Mouse (Mus musculus): Measurements from ENCODE around the gene Mrpl11. TPM values are rescaled to one million over a fixed set of nuclear protein-coding genes. Genes with fewer than 3 reads are reported as not detected.

Mrpl11 gene
- total and polyA plus RNA-seq, 3 experiments = 74.0 to 171 (median 102) TPM

DNA sequence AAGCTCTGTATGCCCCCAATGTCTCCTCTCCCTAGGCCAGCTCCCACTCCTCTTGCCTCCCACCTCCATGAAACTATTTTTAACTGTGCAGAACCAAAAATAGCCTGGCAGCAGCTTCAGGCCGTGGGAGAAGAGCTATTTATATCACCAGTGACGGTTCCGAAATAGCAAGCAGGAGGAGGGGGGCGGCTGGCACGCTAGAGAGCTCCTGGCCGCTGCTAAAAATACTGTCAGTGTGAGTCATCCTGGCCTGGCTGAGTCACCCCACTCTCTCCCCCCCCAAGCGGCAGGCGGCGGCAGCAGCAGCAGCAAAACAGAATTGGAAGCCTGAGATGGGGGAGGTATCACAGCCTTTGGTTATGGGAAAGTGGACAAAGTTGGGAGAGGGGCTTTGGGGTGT, 31.0 kb downstream of the Mrpl11 start (continued):
- TF ChIP-seq JUND (conservative IDR thresholded peaks at IDR 0.05; ENCODE audit: low read depth, low read length) (0 out of 2 replicates have a peak, but pooled peaks have one; percentile 34), EP300 (IDR thresholded peaks at IDR 0.05; ENCODE audit: low read length) (no peak; the same call in 1 of the 2 replicates), SMC3 (IDR thresholded peaks at IDR 0.05; ENCODE audit: low read depth, low read length) (no peak), JUN (IDR thresholded peaks at IDR 0.05; ENCODE audit: insufficient read depth, low read depth, low read length) (peak; percentile 61)

DNA sequence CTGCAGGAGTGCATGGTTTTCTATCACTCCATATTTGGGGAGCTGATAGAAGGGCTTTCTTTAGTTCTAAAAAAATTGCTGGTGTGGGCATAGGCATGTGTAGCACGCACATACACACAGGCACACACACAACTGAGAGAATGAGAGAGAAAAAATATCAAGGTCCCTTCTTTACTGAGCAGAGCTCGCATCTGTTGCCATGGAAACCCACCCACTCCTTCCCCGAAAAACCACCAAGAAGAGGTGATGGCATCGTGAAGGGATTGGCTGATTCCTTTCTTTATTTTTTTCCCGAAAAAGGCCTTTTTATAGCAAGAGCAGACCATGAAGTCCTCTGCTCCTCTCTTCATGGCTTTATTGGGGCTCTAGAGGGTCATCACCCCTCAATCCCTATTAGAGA, 32.1 kb downstream of the Mrpl11 start:
- dilution Hi-C loops (cut with MboI; ENCODE audit: extremely low pct_ligation_motif_present, extremely low pct_unique_long_range_greater_than_20kb, low sequenced_read_pairs) = no loop called here

DNA sequence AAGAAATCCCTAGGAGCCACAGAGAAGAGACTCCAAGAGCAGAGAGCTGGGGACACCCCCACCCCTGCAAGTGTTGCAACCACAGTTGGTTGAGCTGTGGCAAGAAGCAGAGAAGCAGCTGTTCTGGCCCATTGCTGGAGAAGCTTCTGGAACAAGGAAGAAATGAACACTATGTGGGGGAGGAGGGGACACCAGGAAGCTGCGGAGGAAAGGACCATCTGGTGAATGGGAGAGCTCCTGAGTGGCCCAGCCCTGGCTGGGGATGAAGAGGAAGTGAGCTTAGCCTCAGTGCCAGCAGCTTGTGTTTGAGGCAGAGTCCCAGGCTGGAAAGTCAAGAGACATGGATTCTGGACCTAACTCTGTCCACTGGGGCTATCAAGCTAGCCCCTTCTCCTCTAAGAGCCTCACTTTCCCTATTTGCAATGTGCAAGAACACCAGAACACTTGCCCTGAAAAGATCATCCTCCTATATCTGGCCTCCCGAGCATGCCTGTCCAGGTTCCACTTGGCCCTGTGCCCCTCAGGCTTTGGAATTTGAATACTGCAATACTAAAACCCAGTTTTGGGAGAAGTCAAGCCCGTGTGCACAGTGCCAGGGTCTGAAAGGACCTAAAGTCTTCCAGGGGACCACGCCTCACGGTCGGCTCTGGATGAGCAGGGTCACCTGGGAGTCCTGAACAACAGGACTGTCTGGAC, 37.6 kb downstream of the Mrpl11 start:
- Histone ChIP-seq H3K4me2 (ENCODE audit: insufficient read depth, low read depth, poor library complexity, severe bottlenecking) (no peak overlapping the region), H3K9ac (ENCODE audit: insufficient read depth, low read depth) (no peak overlapping the region), H3K27ac (ENCODE audit: insufficient read depth, low read depth) (no peak overlapping the region), H3K4me3 (replicated peaks in 1 of 3; ENCODE audit: low read depth in 2 of 3, low read length in 2 of 3, poor library complexity in 1 of 3) (no peak overlapping the region), H3K79me2 (replicated peaks; ENCODE audit: control insufficient read depth, extremely low read depth, insufficient read depth, poor library complexity, severe bottlenecking) (no peaks in the 10 kb centered on the region), H3K36me3 (replicated peaks in 1 of 2; ENCODE audit: control insufficient read depth in 1 of 2, insufficient read depth in 1 of 2, low read length in 1 of 2) (no peaks in the 10 kb centered on the region), H3K27me3 (replicated peaks) (peaks cover 87% of the 10 kb centered on the region), H3K4me1 (ENCODE audit: control insufficient read depth in 1 of 2, insufficient read depth in 2 of 2) (peaks cover 4 to 7% of the 10 kb centered on the region in 2 experiments; a peak in 3 of 4 replicates), H3K9me3 (replicated peaks; ENCODE audit: low read length) (no peaks in the 10 kb centered on the region)
- TF ChIP-seq JUND (conservative IDR thresholded peaks at IDR 0.05; ENCODE audit: low read depth, low read length) (no peak), TCF12 (IDR thresholded peaks at IDR 0.05; ENCODE audit: low read depth, low read length) (no peak), HCFC1 (IDR thresholded peaks at IDR 0.05; ENCODE audit: low read depth, low read length) (no peak), POLR2A (IDR thresholded peaks at IDR 0.05; ENCODE audit: low read depth, low read length) (no peak), TBP (conservative IDR thresholded peaks at IDR 0.05; ENCODE audit: low read depth, low read length) (no peak), USF2 (conservative IDR thresholded peaks at IDR 0.05; ENCODE audit: low read depth, low read length) (no peak), CHD2 (IDR thresholded peaks at IDR 0.05; ENCODE audit: low read length) (no peak), SMC3 (IDR thresholded peaks at IDR 0.05; ENCODE audit: low read depth, low read length) (no peak), MXI1 (IDR thresholded peaks at IDR 0.05; ENCODE audit: low read depth, low read length) (no peak), RAD21 (IDR thresholded peaks at IDR 0.05; ENCODE audit: low read depth, low read length) (no peak), ZKSCAN1 (IDR thresholded peaks at IDR 0.05; ENCODE audit: borderline replicate concordance, low read depth, low read length) (no peak), EP300 (IDR thresholded peaks at IDR 0.05; ENCODE audit: low read length) (no peak), JUN (IDR thresholded peaks at IDR 0.05; ENCODE audit: insufficient read depth, low read depth, low read length) (no peak), POLR2AphosphoS2 (IDR thresholded peaks at IDR 0.05; ENCODE audit: low read depth, low read length) (no peak), PAX5 (IDR thresholded peaks at IDR 0.05; ENCODE audit: low read length) (no peak), CHD1 (IDR thresholded peaks at IDR 0.05; ENCODE audit: low read depth, low read length) (no peak), ZMIZ1 (IDR thresholded peaks at IDR 0.05; ENCODE audit: low read depth, low read length) (no peak), UBTF (IDR thresholded peaks at IDR 0.05; ENCODE audit: low read depth, low read length) (no peak), MYC (IDR thresholded peaks at IDR 0.05; ENCODE audit: low read depth, low read length) (no peak), ELF1 (IDR thresholded peaks at IDR 0.05; ENCODE audit: low read depth, low read length) (no peak)
- in situ Hi-C loops (cut with MboI; ENCODE audit: low pct_ligation_motif_present, low pct_unique_long_range_greater_than_20kb, low sequenced_read_pairs) (loop anchor here (25.0 kb wide), 2 partner anchors 362 to 512 kb away; partner anchors contain the start of genes 2010003K11Rik, Rce1 and Syt12), dilution Hi-C loops (cut with MboI; ENCODE audit: extremely low pct_ligation_motif_present, extremely low pct_unique_long_range_greater_than_20kb, low sequenced_read_pairs) (no loop called here)
- DNase-seq (ENCODE audit: extremely low read depth) = no peak

More for the DNA sequence above, 32.1 kb downstream of the Mrpl11 start:
- H3K79me2 ChIP-seq (replicated peaks; ENCODE audit: control insufficient read depth, extremely low read depth, insufficient read depth, poor library complexity, severe bottlenecking) = no peaks in the 10 kb centered on the region
- in situ Hi-C loops (cut with MboI; ENCODE audit: low pct_ligation_motif_present, low pct_unique_long_range_greater_than_20kb, low sequenced_read_pairs) = loop anchor here (25.0 kb wide), 2 partner anchors 357 to 507 kb away; partner anchors contain the start of genes 2010003K11Rik, Rce1 and Syt12
- no peak overlapping the region for H3K4me2 ChIP-seq (ENCODE audit: insufficient read depth, low read depth, poor library complexity, severe bottlenecking)
- peaks cover 84% of the 10 kb centered on the region for H3K27me3 ChIP-seq (replicated peaks)
- H3K4me1 ChIP-seq (ENCODE audit: control insufficient read depth in 1 of 2, insufficient read depth in 2 of 2) = peaks cover 6 to 8% of the 10 kb centered on the region in 2 experiments
- DNase-seq (ENCODE audit: extremely low read depth) = no peak
- no peak overlapping the region for H3K4me3 ChIP-seq (replicated peaks in 1 of 3; ENCODE audit: low read depth in 2 of 3, low read length in 2 of 3, poor library complexity in 1 of 3)
- H3K36me3 ChIP-seq (replicated peaks in 1 of 2; ENCODE audit: control insufficient read depth in 1 of 2, insufficient read depth in 1 of 2, low read length in 1 of 2) = no peaks in the 10 kb centered on the region
- TF ChIP-seq EP300 (IDR thresholded peaks at IDR 0.05; ENCODE audit: low read length) = no peak
- H3K9me3 ChIP-seq (replicated peaks; ENCODE audit: low read length) = peaks cover 5% of the 10 kb centered on the region
- no peak overlapping the region for H3K9ac ChIP-seq (ENCODE audit: insufficient read depth, low read depth)
- H3K27ac ChIP-seq (ENCODE audit: insufficient read depth, low read depth) = no peak overlapping the region
